Mouse (Mus musculus) limb, embryonic 14.5 days (tissue): ENCODE results near the gene Gm10645. TPM values are rescaled to one million over a fixed set of nuclear protein-coding genes. Genes with fewer than 3 reads are reported as not detected.

ENCODE experiments used
- ATAC-seq: fragments of 200-750 bp; cut with Nextera tagmentation; 2 replicates; pipeline ENCODE4 v1.8.0; 2017; ENCODE audit warnings: low read depth, moderate number of reproducible peaks, moderate TSS enrichment; ENCODE audit not compliant: low FRiP score
- DNase-seq: peaks from one replicate; pipeline ENCODE4 v3.0.0-alpha.2; 2015; ENCODE audit warnings: low spot score
- H3K27ac ChIP-seq: fragments of 300-500 bp; sonication (generic); replicated peaks from 2 replicates; pipeline ENCODE4 v1.5.1; 2014; ENCODE audit warnings: low read depth, mild to moderate bottlenecking, low read length, moderate library complexity, mixed read lengths
- H3K27me3 ChIP-seq: fragments of 300-500 bp; sonication (generic); 2 replicates; pipeline ENCODE4 v1.6.1; 2014; ENCODE audit warnings: low read length, mixed read lengths; ENCODE audit not compliant: control insufficient read depth, insufficient read depth
- H3K36me3 ChIP-seq: fragments of 300-500 bp; sonication (generic); 2 replicates; pipeline ENCODE4 v1.6.1; 2014; ENCODE audit warnings: mild to moderate bottlenecking, low read length, moderate library complexity, mixed read lengths; ENCODE audit not compliant: control insufficient read depth, insufficient read depth
- H3K4me1 ChIP-seq: fragments of 300-500 bp; sonication (generic); 2 replicates; pipeline ENCODE4 v1.6.1; 2014; ENCODE audit warnings: antibody characterized with exemption, low read length, mixed read lengths; ENCODE audit not compliant: control insufficient read depth, insufficient read depth
- H3K4me2 ChIP-seq: fragments of 300-500 bp; sonication (generic); replicated peaks from 2 replicates; pipeline ENCODE4 v1.6.1; 2014; ENCODE audit warnings: low read depth, mild to moderate bottlenecking, low read length, moderate library complexity; ENCODE audit not compliant: severe bottlenecking
- H3K4me3 ChIP-seq: fragments of 300-500 bp; sonication (generic); replicated peaks from 2 replicates; pipeline ENCODE4 v1.5.1; 2014; ENCODE audit warnings: low read length
- H3K9ac ChIP-seq: fragments of 300-500 bp; sonication (generic); 2 replicates; pipeline ENCODE4 v1.6.1; 2014; ENCODE audit warnings: mild to moderate bottlenecking, low read depth, low read length, moderate library complexity; ENCODE audit not compliant: severe bottlenecking
- H3K9me3 ChIP-seq: fragments of 300-500 bp; sonication (generic); 2 replicates; pipeline ENCODE4 v1.6.1; 2016; ENCODE audit warnings: low read length; ENCODE audit not compliant: control insufficient read depth
- POLR2A ChIP-seq: fragments of 200-500 bp; IDR thresholded peaks from 2 replicates; pipeline ENCODE4 v1.8.0; 2012; ENCODE audit warnings: inconsistent platforms, mild to moderate bottlenecking, moderate library complexity, borderline replicate concordance; ENCODE audit not compliant: insufficient read depth, insufficient read length; ENCODE audit errors: extremely low read depth
- WGBS: fragments of 180-500 bp; shearing (Covaris S2); extraction: QIAGEN DNeasy Blood & Tissue Kit; methylation state at CpG from one replicate; pipeline ENCODE4 v1.1.7; 2014; 5-methylcytosine and 5-hydroxymethylcytosine counted together
- polyA plus RNA-seq, 2 experiments: library from polyadenylated mRNA; depleted of rRNA in 1 of 2; stranded (reverse) in 1 of 2; unstranded in 1 of 2; fragments of >200 nt; fragmentation: Nextera tagmentation in 1 of 2; extraction: Ambion mirVana in 1 of 2; gene quantifications; 2 replicates each; pipeline versions ENCODE4 v1.2.1 to v1.2.3; 2012 to 2014

Gm10645 gene
- polyA plus RNA-seq, 2 experiments: 0.84 to 1.2 TPM

GRCm38 (mm10) chr8:83177317-83178195 lies 11.6 kb upstream of the Gm10645 start:
- Histone ChIP-seq H3K36me3 (no peaks in the 10 kb centered on the region), H3K4me3 (no peak overlapping the region), H3K9me3 (no peaks in the 10 kb centered on the region), H3K4me1 (peaks cover 7% of the 10 kb centered on the region; the same call in 1 of the 2 replicates), H3K4me2 (no peak overlapping the region), H3K9ac (no peak overlapping the region), H3K27ac (no peak overlapping the region), H3K27me3 (no peaks in the 10 kb centered on the region)
- WGBS: 15% methylated on average over 11 of the region's 11 CpGs
- no peak for TF ChIP-seq POLR2A
- DNase-seq (no peak), ATAC-seq (no peak)

DNA sequence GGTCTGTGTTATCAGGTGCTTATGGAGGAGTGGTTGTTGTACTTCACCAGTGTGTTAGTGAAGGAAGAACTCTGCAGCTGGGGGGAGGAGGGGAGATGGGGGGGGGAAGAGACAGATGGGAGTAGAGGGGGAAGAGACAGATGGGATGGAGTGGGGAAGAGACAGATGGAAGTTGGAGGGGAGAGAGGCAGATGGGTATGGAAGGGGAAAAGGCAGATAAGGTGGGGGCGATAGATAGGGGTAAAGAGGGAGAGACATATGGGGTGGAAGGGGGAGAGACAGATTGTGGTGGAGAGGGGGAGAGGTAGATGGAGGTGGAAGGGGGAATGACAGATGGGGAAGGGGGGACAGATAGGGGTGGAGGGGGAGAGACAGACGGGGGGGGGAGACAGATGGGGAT lies 10.8 kb upstream of the Gm10645 start:
- no peaks in the 10 kb centered on the region for H3K27me3 ChIP-seq
- 50% methylated on average over 2 of the region's 2 CpGs for WGBS
- H3K27ac ChIP-seq: no peak overlapping the region
- H3K9me3 ChIP-seq: no peaks in the 10 kb centered on the region
- DNase-seq (no peak), ATAC-seq (no peak)
- H3K9ac ChIP-seq: no peak overlapping the region
- no peak for TF ChIP-seq POLR2A
- H3K4me1 ChIP-seq: peaks cover 7% of the 10 kb centered on the region; the same call in 1 of the 2 replicates
- no peaks in the 10 kb centered on the region for H3K36me3 ChIP-seq
- no peak overlapping the region for H3K4me3 ChIP-seq
- H3K4me2 ChIP-seq: no peak overlapping the region

DNA sequence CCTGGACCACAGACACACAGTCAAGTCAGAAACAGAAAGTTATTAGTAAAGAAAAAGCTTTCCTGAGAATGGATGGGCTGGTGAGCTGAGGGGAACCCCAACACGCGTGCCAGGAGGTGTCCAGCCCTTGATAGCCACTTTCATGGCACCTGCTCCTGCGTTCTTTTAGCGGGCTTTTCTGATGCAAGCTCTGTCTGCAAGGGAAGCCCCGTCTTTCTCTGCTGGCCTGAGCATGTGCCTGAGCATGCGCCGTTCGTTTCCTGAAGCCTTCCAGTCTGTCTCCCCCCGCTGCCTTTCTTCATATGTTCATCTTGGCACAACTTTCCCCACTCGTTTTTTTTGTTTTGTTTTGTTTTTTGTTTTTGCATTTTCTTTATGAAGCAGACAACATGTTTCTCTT lies 9.7 kb upstream of the Gm10645 start:
- no peak for DNase-seq
- TF ChIP-seq POLR2A: no peak
- Histone ChIP-seq H3K36me3 (no peaks in the 10 kb centered on the region), H3K27me3 (no peaks in the 10 kb centered on the region), H3K4me2 (no peak overlapping the region), H3K27ac (no peak overlapping the region), H3K9me3 (no peaks in the 10 kb centered on the region), H3K9ac (no peak overlapping the region), H3K4me3 (no peak overlapping the region), H3K4me1 (peaks cover 7% of the 10 kb centered on the region; the same call in 1 of the 2 replicates)
- WGBS: 75% methylated on average over 10 of the region's 10 CpGs
- no peak for ATAC-seq

DNA sequence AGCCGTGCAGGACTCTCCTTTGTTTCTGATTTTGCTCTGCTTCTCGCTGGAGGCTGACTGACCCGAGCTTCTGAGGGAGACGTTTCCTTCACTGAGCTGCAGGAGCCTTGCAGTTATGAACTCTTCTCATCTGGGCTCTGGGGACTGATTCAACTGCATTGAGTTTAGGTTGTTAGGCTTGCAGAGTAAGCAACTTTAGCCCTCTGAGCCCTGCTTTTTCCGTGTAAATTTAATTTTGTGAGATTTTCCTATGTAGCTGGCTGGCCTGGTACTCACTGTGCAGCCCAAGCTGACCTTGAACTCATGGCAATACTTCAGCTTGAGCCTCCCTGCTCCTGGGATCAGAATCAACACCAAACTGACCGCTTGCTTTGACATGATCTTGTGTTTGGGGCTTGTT lies 4.9 kb upstream of the Gm10645 start:
- 44% methylated on average over 6 of the region's 6 CpGs for WGBS
- Histone ChIP-seq H3K4me3 (no peak overlapping the region), H3K27ac (no peak overlapping the region), H3K9ac (no peak overlapping the region), H3K27me3 (no peaks in the 10 kb centered on the region), H3K36me3 (no peaks in the 10 kb centered on the region), H3K9me3 (no peaks in the 10 kb centered on the region), H3K4me1 (no peaks in the 10 kb centered on the region), H3K4me2 (no peak overlapping the region)
- DNase-seq (no peak), ATAC-seq (no peak)
- no peak for TF ChIP-seq POLR2A

DNA sequence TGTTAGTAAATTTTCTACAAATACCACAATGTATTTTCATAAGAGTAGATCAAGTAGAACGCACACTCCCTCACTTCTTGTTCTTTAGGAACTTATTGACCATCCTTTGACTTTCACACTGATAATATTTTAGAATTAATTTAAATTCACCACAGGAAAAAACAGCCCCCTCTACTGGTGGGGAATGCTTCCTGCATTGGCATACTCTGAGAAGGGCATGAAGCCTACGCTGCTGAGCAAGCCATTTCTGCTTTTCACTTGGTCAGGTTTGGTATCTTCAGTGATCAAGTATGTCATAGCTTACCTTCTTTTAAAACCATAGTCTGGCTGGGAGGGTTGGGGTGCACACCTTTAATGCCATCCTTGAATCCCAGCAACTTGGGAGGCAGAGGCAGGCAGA lies 3.7 kb upstream of the Gm10645 start:
- TF ChIP-seq POLR2A: no peak
- 92% methylated on average over 2 of the region's 2 CpGs for WGBS
- H3K27me3 ChIP-seq: no peaks in the 10 kb centered on the region
- no peak overlapping the region for H3K27ac ChIP-seq
- 0 out of 2 replicates have a peak, but pooled peaks cover 4% of the 10 kb centered on the region for H3K4me1 ChIP-seq
- no peaks in the 10 kb centered on the region for H3K36me3 ChIP-seq
- H3K9ac ChIP-seq: no peak overlapping the region
- no peak overlapping the region for H3K4me2 ChIP-seq
- H3K9me3 ChIP-seq: no peaks in the 10 kb centered on the region
- DNase-seq (no peak), ATAC-seq (no peak)
- no peak overlapping the region for H3K4me3 ChIP-seq
